Mouse (Mus musculus) limb, embryonic 14.5 days (tissue): ENCODE measurements around the gene Stx1b. TPM values are rescaled to one million over a fixed set of nuclear protein-coding genes. Genes with fewer than 3 reads are reported as not detected.

Source experiments
- ATAC-seq: fragments of 200-750 bp; cut with Nextera tagmentation; 2 replicates; pipeline ENCODE4 v1.8.0; 2017; ENCODE audit warnings: low read depth, moderate number of reproducible peaks, moderate TSS enrichment; ENCODE audit not compliant: low FRiP score
- DNase-seq: peaks from one replicate; pipeline ENCODE4 v3.0.0-alpha.2; 2015; ENCODE audit warnings: low spot score
- H3K27ac ChIP-seq: fragments of 300-500 bp; sonication (generic); replicated peaks from 2 replicates; pipeline ENCODE4 v1.5.1; 2014; ENCODE audit warnings: low read depth, mild to moderate bottlenecking, low read length, moderate library complexity, mixed read lengths
- H3K27me3 ChIP-seq: fragments of 300-500 bp; sonication (generic); 2 replicates; pipeline ENCODE4 v1.6.1; 2014; ENCODE audit warnings: low read length, mixed read lengths; ENCODE audit not compliant: control insufficient read depth, insufficient read depth
- H3K36me3 ChIP-seq: fragments of 300-500 bp; sonication (generic); 2 replicates; pipeline ENCODE4 v1.6.1; 2014; ENCODE audit warnings: mild to moderate bottlenecking, low read length, moderate library complexity, mixed read lengths; ENCODE audit not compliant: control insufficient read depth, insufficient read depth
- H3K4me1 ChIP-seq: fragments of 300-500 bp; sonication (generic); 2 replicates; pipeline ENCODE4 v1.6.1; 2014; ENCODE audit warnings: antibody characterized with exemption, low read length, mixed read lengths; ENCODE audit not compliant: control insufficient read depth, insufficient read depth
- H3K4me2 ChIP-seq: fragments of 300-500 bp; sonication (generic); replicated peaks from 2 replicates; pipeline ENCODE4 v1.6.1; 2014; ENCODE audit warnings: low read depth, mild to moderate bottlenecking, low read length, moderate library complexity; ENCODE audit not compliant: severe bottlenecking
- H3K4me3 ChIP-seq: fragments of 300-500 bp; sonication (generic); replicated peaks from 2 replicates; pipeline ENCODE4 v1.5.1; 2014; ENCODE audit warnings: low read length
- H3K9ac ChIP-seq: fragments of 300-500 bp; sonication (generic); 2 replicates; pipeline ENCODE4 v1.6.1; 2014; ENCODE audit warnings: mild to moderate bottlenecking, low read depth, low read length, moderate library complexity; ENCODE audit not compliant: severe bottlenecking
- H3K9me3 ChIP-seq: fragments of 300-500 bp; sonication (generic); 2 replicates; pipeline ENCODE4 v1.6.1; 2016; ENCODE audit warnings: low read length; ENCODE audit not compliant: control insufficient read depth
- POLR2A ChIP-seq: fragments of 200-500 bp; IDR thresholded peaks from 2 replicates; pipeline ENCODE4 v1.8.0; 2012; ENCODE audit warnings: inconsistent platforms, mild to moderate bottlenecking, moderate library complexity, borderline replicate concordance; ENCODE audit not compliant: insufficient read depth, insufficient read length; ENCODE audit errors: extremely low read depth
- WGBS: fragments of 180-500 bp; shearing (Covaris S2); extraction: QIAGEN DNeasy Blood & Tissue Kit; methylation state at CpG from one replicate; pipeline ENCODE4 v1.1.7; 2014; 5-methylcytosine and 5-hydroxymethylcytosine counted together
- polyA plus RNA-seq, 2 experiments: library from polyadenylated mRNA; depleted of rRNA in 1 of 2; stranded (reverse) in 1 of 2; unstranded in 1 of 2; fragments of >200 nt; fragmentation: Nextera tagmentation in 1 of 2; extraction: Ambion mirVana in 1 of 2; gene quantifications; 2 replicates each; pipeline versions ENCODE4 v1.2.1 to v1.2.3; 2012 to 2014

Stx1b gene
- polyA plus RNA-seq, 2 experiments, result 4.0 to 43.9 TPM

DNA sequence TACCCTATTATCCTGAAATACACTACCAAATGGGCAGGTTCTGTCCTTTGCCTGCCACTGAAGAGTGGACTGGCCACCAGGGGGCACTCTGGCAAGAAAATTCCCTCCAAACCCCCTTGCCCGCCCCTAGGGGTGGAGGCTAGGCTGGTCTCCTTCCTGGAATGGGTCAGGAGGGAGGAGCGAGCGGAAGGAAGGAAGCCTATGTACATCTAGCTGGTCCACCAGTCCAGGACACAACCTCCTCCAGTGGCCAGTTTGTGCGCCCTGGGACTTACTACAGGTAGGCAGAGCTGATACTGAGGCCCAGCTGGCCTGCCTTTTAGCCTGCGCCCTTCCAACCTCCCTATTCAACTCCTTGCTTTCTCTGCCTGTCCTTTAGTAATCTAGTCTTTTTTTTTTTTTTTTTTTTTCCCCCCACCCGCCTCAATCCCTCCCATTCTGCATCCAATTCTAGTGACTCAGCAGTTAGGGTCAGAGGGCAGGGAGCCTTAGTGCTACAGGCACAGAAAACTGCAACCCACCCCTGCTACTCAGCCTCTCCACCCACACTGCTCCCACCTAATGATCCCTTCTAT, 23.8 kb downstream of the Stx1b start, which contains the start of gene Hsd3b7:
Gene Hsd3b7 (plus strand): TSS at position 170 of the 575 bp plus-strand sequence.
- Histone ChIP-seq H3K9me3 (no peaks in the 10 kb centered on the region), H3K4me2 (peak within 1 kb of the TSS; percentile 43), H3K27ac (no peak within 1 kb of the TSS), H3K27me3 (no peaks in the 10 kb centered on the region), H3K4me3 (peak within 1 kb of the TSS; percentile 23; the same call in 1 of the 2 replicates), H3K9ac (peak within 1 kb of the TSS; percentile 2; the same call in 1 of the 2 replicates), H3K36me3 (peaks cover 74% of the 10 kb centered on the region), H3K4me1 (no peaks in the 10 kb centered on the region)
- ATAC-seq (peak; percentile 85), DNase-seq (peak; percentile 91)
- no peak for TF ChIP-seq POLR2A
- 34% methylated on average over 6 of the region's 6 CpGs for WGBS

DNA sequence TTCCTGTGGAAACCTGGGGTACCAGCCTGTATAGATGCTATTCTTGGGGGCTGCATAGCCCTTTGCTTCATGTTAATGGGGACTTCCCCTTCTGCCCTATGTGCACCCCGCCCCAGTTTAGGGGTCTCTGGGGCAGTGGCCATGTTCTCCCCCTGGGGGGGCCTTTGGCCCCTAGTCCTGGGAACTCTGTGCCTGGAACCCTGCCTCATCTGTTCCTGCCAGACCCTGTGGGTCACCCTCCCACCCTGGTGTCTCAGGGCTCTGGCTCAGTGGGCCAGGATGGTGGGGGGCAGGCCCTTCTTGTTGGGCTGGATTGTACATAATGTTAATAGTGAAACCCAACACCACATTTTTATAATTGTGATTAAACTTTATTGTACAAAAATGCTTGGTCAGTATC, 24.6 kb downstream of the Stx1b start:
- DNase-seq (no peak), ATAC-seq (no peak)
- no peaks in the 10 kb centered on the region for H3K9me3 ChIP-seq
- peaks cover 78% of the 10 kb centered on the region for H3K36me3 ChIP-seq
- WGBS, result 100% methylated on average over 1 of the region's 1 CpGs
- no peak for TF ChIP-seq POLR2A
- no peak overlapping the region for H3K4me3 ChIP-seq
- no peak overlapping the region for H3K9ac ChIP-seq
- no peak overlapping the region for H3K4me2 ChIP-seq
- H3K27me3 ChIP-seq, result no peaks in the 10 kb centered on the region
- H3K4me1 ChIP-seq, result no peaks in the 10 kb centered on the region
- no peak overlapping the region for H3K27ac ChIP-seq

DNA sequence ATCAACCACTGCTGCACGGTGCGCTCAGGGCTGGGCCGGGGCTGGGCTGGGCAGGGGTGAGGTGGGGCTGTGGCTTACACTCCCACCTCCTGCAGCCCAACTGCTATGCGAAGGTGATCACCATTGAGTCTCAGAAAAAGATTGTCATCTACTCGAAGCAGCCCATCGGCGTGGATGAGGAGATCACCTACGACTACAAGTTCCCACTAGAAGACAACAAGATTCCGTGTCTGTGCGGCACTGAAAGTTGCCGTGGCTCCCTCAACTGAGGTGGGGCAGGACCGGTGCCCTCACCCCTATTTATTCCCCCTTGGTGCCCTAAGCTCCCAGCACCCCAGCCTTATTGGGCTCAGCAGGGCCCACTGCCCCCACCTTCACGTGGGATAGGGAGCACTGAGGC, 25.1 kb downstream of the Stx1b start:
- peaks cover 78% of the 10 kb centered on the region for H3K36me3 ChIP-seq
- H3K27me3 ChIP-seq, result no peaks in the 10 kb centered on the region
- H3K4me2 ChIP-seq, result no peak overlapping the region
- no peak overlapping the region for H3K4me3 ChIP-seq
- H3K9me3 ChIP-seq, result no peaks in the 10 kb centered on the region
- TF ChIP-seq POLR2A, result no peak
- H3K27ac ChIP-seq, result no peak overlapping the region
- WGBS, result 90% methylated on average over 13 of the region's 13 CpGs
- H3K9ac ChIP-seq, result no peak overlapping the region
- no peaks in the 10 kb centered on the region for H3K4me1 ChIP-seq
- no peak for DNase-seq
- no peak for ATAC-seq

DNA sequence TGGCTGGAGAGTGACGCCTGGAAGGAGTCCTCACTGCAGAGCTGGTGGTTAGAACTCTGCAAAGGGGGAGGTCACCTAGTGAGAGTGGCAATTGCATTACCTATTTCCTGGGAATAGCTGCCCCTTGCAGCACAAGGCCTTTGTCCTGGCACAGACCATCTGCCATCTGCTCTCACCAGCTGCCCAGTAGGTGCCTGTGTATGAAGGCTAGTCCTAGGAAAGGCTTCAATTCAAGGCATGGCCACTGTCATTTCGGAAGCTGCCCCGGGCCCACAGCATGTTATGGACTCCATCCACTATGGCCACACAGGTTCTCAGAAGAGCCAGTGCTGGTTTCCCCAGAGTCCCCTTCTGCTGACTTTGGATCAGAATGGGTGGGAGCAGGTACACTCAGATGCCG, 25.8 kb downstream of the Stx1b start:
- ATAC-seq (no peak), DNase-seq (no peak)
- Histone ChIP-seq H3K4me3 (no peak overlapping the region), H3K4me1 (no peaks in the 10 kb centered on the region), H3K9ac (no peak overlapping the region), H3K9me3 (no peaks in the 10 kb centered on the region), H3K27me3 (no peaks in the 10 kb centered on the region), H3K4me2 (no peak overlapping the region), H3K36me3 (peaks cover 80% of the 10 kb centered on the region), H3K27ac (no peak overlapping the region)
- WGBS, result 90% methylated on average over 4 of the region's 4 CpGs
- no peak for TF ChIP-seq POLR2A

DNA sequence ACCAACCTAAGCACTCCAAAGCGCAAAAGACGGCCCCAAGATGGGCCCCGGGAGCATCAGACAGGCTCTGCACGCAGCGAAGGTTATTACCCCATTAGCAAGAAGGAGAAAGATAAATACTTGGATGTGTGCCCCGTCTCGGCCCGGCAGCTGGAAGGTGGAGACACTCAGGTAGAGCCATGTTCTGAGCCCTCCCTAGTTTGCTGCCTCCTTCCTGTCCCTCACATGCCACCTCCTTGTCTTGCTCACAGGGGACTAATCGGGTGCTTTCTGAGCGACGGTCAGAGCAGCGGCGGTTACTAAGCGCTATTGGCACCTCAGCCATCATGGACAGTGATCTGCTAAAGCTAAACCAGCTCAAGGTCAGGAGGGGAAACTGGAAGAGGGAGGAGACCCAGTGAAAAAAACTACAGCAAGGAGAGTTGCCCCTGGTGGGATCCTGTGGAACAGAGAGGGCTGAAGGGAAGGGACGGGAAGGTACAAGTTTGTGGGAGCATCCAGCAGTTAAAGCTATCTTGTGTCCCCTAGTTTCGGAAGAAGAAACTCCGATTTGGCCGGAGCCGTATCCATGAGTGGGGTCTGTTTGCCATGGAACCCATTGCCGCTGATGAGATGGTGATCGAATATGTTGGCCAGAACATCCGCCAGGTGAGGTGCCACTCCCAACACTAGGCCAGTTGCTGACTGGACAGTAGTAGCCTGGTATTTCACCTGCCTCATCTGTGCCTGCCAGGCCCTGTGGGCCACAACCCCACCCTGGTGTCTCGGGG, 27.1 kb downstream of the Stx1b start:
- TF ChIP-seq POLR2A, result no peak
- peaks cover 81% of the 10 kb centered on the region for H3K36me3 ChIP-seq
- DNase-seq, result no peak

More for the DNA sequence above, 27.1 kb downstream of the Stx1b start:
- ATAC-seq, result no peak
- no peaks in the 10 kb centered on the region for H3K27me3 ChIP-seq
- WGBS, result 92% methylated on average over 23 of the region's 23 CpGs
- no peak overlapping the region for H3K9ac ChIP-seq
- no peak overlapping the region for H3K4me2 ChIP-seq
- H3K4me3 ChIP-seq, result no peak overlapping the region
- no peaks in the 10 kb centered on the region for H3K9me3 ChIP-seq
- H3K27ac ChIP-seq, result no peak overlapping the region
- no peaks in the 10 kb centered on the region for H3K4me1 ChIP-seq
